Mouse (Mus musculus): ENCODE measurements around the gene 2900026A02Rik. TPM values are rescaled to one million over a fixed set of nuclear protein-coding genes. Genes with fewer than 3 reads are reported as not detected.
A peak's percentile ranks its signal among the peaks of the same experiment; 100 is the strongest.

2900026A02Rik gene
- polyA plus RNA-seq, 1 experiment from 2014 or later, result 5.3 TPM

DNA sequence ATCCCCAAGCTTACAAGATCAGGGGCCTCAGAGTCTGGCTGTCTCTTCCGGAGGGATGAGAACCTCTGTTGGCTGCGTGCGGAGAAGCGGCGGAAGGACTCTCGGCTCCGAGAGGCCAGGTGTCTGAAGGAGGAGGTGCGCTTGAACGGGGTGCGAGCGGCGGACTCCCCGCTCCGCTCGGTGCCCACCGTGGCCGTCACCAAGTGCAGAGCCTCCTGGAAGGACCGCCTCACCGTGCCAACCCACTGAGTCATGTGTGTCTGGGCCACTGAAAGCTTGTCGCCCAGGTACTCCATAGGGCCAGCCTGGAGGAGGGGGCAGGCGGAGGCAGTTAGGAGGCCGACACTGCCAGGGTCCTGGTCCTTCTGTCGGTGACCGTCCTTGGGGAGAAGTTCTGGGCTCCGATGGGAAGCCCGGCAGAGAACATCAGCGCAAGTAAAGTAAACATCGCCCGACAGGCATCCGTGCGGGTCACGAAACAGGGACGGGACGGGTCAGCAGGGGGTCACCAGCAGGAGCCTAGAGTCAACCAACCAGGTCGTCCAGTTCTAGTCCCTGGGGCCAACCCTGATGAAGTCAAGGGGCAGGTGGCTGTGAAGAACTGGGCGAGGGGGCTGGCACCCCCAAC is 83.2 kb downstream of the 2900026A02Rik start:
- no peaks in the 10 kb centered on the region for H3K9me3 ChIP-seq (ENCODE audit: control insufficient read depth, low read length)
- peak overlapping the region; percentile 90 for H3K27ac ChIP-seq (replicated peaks)
- no peaks in the 10 kb centered on the region for H3K4me1 ChIP-seq (replicated peaks; ENCODE audit: control insufficient read depth, insufficient read depth)
- peak overlapping the region; percentile 92 for H3K4me2 ChIP-seq (replicated peaks; ENCODE audit: low read depth)
- WGBS, result 6% methylated on average over 36 of the region's 36 CpGs
- H3K4me3 ChIP-seq (ENCODE audit: low read depth, low read length), result peak overlapping the region; percentile 48
- H3K27me3 ChIP-seq (ENCODE audit: control insufficient read depth, insufficient read depth, low read length), result no peaks in the 10 kb centered on the region
- TF ChIP-seq EP300 (optimal IDR thresholded peaks at IDR 0.05) (no peak), CTCF (IDR thresholded peaks at IDR 0.05; ENCODE audit: low read depth) (no peak)
- H3K36me3 ChIP-seq (ENCODE audit: control insufficient read depth, insufficient read depth, low read length), result no peaks in the 10 kb centered on the region
- DNase-seq (ENCODE audit: low spot score) (peak; percentile 56), ATAC-seq (ENCODE audit: low FRiP score, low TSS enrichment) (peak; percentile 23)
- peak overlapping the region; percentile 67 for H3K9ac ChIP-seq (ENCODE audit: low read length)

DNA sequence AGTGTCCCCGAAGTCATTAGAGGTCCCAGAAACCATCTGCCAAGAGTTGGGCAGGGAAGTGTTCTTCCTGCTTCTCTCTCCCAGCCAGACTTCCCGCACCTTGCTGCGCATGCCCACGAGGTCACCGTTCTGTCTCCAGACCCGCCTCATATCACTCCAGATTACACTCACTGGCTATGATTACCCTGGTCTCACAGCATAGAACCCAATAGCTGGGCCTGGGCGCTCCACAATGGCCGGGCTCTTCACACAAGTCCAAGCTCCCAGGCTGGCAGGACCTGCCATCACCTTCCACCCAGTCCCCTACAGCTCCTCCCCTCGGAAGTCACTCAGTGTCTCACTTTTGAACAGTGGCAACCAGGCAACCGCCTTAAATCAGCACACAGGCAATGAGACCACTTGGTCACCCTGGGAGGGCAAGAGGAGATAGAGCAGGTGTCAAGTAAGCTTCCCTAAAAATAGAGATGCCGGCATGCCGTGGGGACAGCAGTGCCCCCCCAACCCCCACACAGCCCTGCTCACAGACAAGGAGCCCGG is 84.0 kb downstream of the 2900026A02Rik start:
- H3K36me3 ChIP-seq (ENCODE audit: control insufficient read depth, insufficient read depth, low read length), result no peaks in the 10 kb centered on the region
- H3K4me2 ChIP-seq (replicated peaks; ENCODE audit: low read depth), result peak overlapping the region; percentile 92
- TF ChIP-seq EP300 (optimal IDR thresholded peaks at IDR 0.05) (no peak), CTCF (IDR thresholded peaks at IDR 0.05; ENCODE audit: low read depth) (0 out of 2 replicates have a peak, but pooled peaks have one; percentile 8)
- 49% methylated on average over 13 of the region's 13 CpGs for WGBS
- no peaks in the 10 kb centered on the region for H3K4me1 ChIP-seq (replicated peaks; ENCODE audit: control insufficient read depth, insufficient read depth)
- no peaks in the 10 kb centered on the region for H3K27me3 ChIP-seq (ENCODE audit: control insufficient read depth, insufficient read depth, low read length)
- H3K4me3 ChIP-seq (ENCODE audit: low read depth, low read length), result peak overlapping the region; percentile 48
- H3K27ac ChIP-seq (replicated peaks), result peak overlapping the region; percentile 90
- ATAC-seq (ENCODE audit: low FRiP score, low TSS enrichment) (peak; percentile 55), DNase-seq (ENCODE audit: low spot score) (peak; percentile 73)
- H3K9ac ChIP-seq (ENCODE audit: low read length), result peak overlapping the region; percentile 67
- H3K9me3 ChIP-seq (ENCODE audit: control insufficient read depth, low read length), result no peaks in the 10 kb centered on the region

DNA sequence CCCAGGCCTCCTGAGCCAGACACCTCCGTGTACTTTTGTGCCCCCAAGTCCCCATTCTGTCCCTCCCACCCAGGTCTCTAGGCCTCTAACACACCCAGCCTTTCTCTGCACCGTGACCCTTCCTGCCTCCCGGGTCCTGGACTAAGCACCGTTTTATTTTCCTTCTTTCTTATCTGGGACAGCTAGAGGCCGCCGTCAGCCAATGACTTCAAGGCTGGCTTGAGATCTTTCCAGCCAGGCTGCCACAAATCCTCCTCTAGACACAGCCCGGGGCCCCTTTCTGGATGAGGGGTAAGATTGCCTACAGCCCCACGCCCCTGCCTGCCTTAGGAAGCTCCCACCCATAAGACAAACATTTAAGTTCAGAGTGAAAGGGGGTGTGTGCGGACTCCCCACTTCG is 85.5 kb downstream of the 2900026A02Rik start:
- Histone ChIP-seq H3K4me2 (replicated peaks; ENCODE audit: low read depth) (peak overlapping the region; percentile 92), H3K27ac (replicated peaks) (peak overlapping the region; percentile 90), H3K4me3 (ENCODE audit: low read depth, low read length) (peak overlapping the region; percentile 48; the same call in 1 of the 2 replicates), H3K9ac (ENCODE audit: low read length) (peak overlapping the region; percentile 67), H3K36me3 (ENCODE audit: control insufficient read depth, insufficient read depth, low read length) (no peaks in the 10 kb centered on the region), H3K27me3 (ENCODE audit: control insufficient read depth, insufficient read depth, low read length) (no peaks in the 10 kb centered on the region), H3K4me1 (replicated peaks; ENCODE audit: control insufficient read depth, insufficient read depth) (no peaks in the 10 kb centered on the region), H3K9me3 (ENCODE audit: control insufficient read depth, low read length) (no peaks in the 10 kb centered on the region)
- peak; percentile 7; the same call in 1 of the 2 replicates for TF ChIP-seq CTCF (IDR thresholded peaks at IDR 0.05; ENCODE audit: low read depth)
- no peak for TF ChIP-seq EP300 (optimal IDR thresholded peaks at IDR 0.05)
- DNase-seq (ENCODE audit: low spot score) (peak; percentile 70), ATAC-seq (ENCODE audit: low FRiP score, low TSS enrichment) (no peak)
- 19% methylated on average over 10 of the region's 10 CpGs for WGBS

DNA sequence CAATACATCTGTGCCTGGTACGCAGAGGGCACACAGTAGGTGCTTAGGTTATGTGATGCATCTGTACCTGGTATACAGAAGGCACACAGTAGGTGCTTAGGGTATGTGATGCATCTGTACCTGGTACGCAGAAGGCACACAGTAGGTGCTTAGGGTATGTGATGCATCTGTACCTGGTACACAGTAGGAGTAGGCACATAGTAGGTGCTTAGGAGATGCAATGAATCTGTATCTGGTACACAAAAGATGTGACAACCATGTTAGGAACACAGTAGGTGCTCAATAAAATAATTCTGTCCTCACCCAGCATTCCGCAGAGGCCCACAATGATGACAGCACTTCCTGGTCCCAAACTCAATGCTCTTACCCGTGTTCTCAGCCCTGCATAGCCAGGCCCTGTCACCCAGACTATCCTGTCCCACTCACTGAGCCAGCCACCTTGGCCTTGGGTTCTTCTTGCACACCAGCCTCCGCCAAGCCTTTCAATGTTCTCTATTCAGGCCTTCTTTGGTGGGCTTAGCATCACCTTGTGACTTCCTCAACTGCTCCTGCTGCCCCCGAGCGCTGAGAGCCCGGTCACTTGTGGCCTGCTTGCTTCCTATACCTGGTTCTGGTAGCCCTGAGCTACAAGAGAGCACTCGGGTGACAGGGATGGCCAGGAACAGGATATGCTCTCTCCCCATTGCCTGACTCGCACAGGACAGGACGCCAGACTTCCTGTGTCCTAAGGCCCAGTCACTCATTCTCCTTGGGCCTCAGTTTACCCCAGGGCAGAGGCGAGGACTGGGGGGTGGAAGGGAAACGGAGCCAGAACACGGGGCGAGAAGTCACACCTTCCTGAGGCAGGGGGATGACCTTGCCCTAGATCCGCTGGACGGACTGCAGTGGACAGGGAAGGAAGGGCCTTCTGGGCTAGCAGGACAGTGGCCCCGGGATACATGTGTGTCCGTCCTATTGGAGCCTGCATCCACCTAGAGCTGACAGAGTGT is 87.0 kb downstream of the 2900026A02Rik start:
- no peak for DNase-seq (ENCODE audit: low spot score)
- no peak for ATAC-seq (ENCODE audit: low FRiP score, low TSS enrichment)
- H3K36me3 ChIP-seq (ENCODE audit: control insufficient read depth, insufficient read depth, low read length), result no peaks in the 10 kb centered on the region

DNA sequence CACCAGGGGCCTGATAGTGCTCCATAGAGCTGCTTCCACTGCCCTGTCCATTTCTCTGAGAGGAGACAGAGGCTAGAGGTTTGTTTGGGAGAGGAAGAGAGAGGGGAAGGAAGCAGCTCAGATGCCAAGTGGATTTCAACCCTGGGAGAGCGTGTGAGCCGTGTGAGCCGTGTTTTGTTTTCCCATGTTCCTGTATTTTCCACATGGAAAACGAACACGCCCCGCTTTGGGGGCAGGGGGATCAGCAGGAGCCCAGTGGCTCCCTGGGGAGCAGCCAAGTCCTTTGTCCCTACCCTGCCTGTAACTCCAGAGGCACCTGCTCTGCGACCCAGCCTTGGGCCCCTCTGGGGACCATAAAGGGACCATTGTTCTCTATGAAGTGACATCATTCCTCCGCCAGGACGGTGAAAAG is 88.0 kb downstream of the 2900026A02Rik start:
- H3K4me1 ChIP-seq (replicated peaks; ENCODE audit: control insufficient read depth, insufficient read depth), result no peaks in the 10 kb centered on the region
- H3K27me3 ChIP-seq (ENCODE audit: control insufficient read depth, insufficient read depth, low read length), result no peaks in the 10 kb centered on the region
- H3K27ac ChIP-seq (replicated peaks), result peak overlapping the region; percentile 91
- ATAC-seq (ENCODE audit: low FRiP score, low TSS enrichment) (peak; percentile 75), DNase-seq (ENCODE audit: low spot score) (peak; percentile 84)
- H3K9me3 ChIP-seq (ENCODE audit: control insufficient read depth, low read length), result no peaks in the 10 kb centered on the region
- WGBS, result 46% methylated on average over 9 of the region's 9 CpGs
- TF ChIP-seq EP300 (optimal IDR thresholded peaks at IDR 0.05) (no peak), CTCF (IDR thresholded peaks at IDR 0.05; ENCODE audit: low read depth) (no peak)
- 0 out of 2 replicates have a peak overlapping the region, but pooled peaks have one; percentile 35 for H3K9ac ChIP-seq (ENCODE audit: low read length)
- H3K36me3 ChIP-seq (ENCODE audit: control insufficient read depth, insufficient read depth, low read length), result no peaks in the 10 kb centered on the region
- H3K4me3 ChIP-seq (ENCODE audit: low read depth, low read length), result no peak overlapping the region
- H3K4me2 ChIP-seq (replicated peaks; ENCODE audit: low read depth), result no peak overlapping the region

More for the DNA sequence above, 87.0 kb downstream of the 2900026A02Rik start:
- H3K9ac ChIP-seq (ENCODE audit: low read length), result no peak overlapping the region
- H3K27ac ChIP-seq (replicated peaks), result peak overlapping the region; percentile 91
- no peaks in the 10 kb centered on the region for H3K9me3 ChIP-seq (ENCODE audit: control insufficient read depth, low read length)
- H3K27me3 ChIP-seq (ENCODE audit: control insufficient read depth, insufficient read depth, low read length), result no peaks in the 10 kb centered on the region
- TF ChIP-seq CTCF (IDR thresholded peaks at IDR 0.05; ENCODE audit: low read depth) (no peak), EP300 (optimal IDR thresholded peaks at IDR 0.05) (no peak)
- 81% methylated on average over 19 of the region's 19 CpGs for WGBS
- no peak overlapping the region for H3K4me3 ChIP-seq (ENCODE audit: low read depth, low read length)
- no peaks in the 10 kb centered on the region for H3K4me1 ChIP-seq (replicated peaks; ENCODE audit: control insufficient read depth, insufficient read depth)
- no peak overlapping the region for H3K4me2 ChIP-seq (replicated peaks; ENCODE audit: low read depth)
